Mouse (Mus musculus) layer of hippocampus, adult 9-10 months (tissue): Measurements from ENCODE around the gene Klhl25.
"Not testable (repeated sequence)": the region's sequence is repeated elsewhere in the genome, so short reads cannot be mapped to it uniquely, and the experiment has no call there.

Experiments
- DNase-seq: peaks from one replicate; pipeline ENCODE4 v3.0.0; 2022; ENCODE audit warnings: low spot score

The Klhl25 gene

GRCm38 (mm10) chr7:75873746-75874145, 25.6 kb downstream of the Klhl25 start:
- no peak for DNase-seq

GRCm38 (mm10) chr7:75879436-75879835, 31.3 kb downstream of the Klhl25 start:
- not testable (repeated sequence) for DNase-seq

GRCm38 (mm10) chr7:75880236-75880635, 32.1 kb downstream of the Klhl25 start:
- no peak for DNase-seq

- peak; percentile 55 for DNase-seq
These were observed 32.5 kb downstream of the Klhl25 start for GRCm38 (mm10) chr7:75880650-75881049.

- DNase-seq, result no peak
These were observed 33.3 kb downstream of the Klhl25 start for GRCm38 (mm10) chr7:75881376-75881775.

DNA sequence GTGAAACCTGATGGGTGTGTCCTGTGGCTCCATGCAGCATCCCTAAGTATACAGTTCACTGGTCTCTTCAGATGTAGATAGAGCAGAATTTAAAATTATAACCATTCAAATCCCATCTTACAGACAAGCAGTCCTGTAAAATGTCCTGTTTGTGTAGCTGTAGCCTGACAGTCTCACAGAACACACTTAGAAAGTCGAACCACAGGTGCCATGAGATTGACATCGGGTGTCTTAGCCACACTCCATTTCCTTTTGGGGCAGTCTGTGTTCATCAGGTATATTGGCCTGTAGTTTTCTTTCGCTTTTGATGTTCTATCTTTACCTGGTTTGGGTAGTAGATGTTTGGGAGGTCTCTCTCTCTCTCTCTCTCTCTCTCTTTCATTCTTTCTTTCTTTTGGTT, 33.7 kb downstream of the Klhl25 start:
- no peak for DNase-seq

DNA sequence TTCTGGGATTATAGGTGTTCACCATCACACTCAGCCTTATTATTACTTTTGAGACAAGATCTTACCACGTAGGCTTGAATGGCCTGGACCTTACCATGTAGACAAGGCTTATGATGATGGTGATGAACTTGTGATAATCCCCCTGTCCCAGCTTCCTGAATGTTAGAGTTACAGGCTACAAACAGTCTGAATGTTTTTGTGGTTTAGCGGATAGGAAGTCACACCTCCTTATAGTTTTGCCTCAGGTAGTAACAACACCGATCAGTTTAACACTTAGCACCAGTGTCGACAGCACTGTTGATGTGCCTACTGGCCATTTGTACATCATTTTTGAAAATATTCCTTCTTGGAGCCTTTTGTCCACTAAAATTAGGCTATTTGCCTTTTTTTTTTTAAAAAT, 43.4 kb downstream of the Klhl25 start:
- no peak for DNase-seq

DNA sequence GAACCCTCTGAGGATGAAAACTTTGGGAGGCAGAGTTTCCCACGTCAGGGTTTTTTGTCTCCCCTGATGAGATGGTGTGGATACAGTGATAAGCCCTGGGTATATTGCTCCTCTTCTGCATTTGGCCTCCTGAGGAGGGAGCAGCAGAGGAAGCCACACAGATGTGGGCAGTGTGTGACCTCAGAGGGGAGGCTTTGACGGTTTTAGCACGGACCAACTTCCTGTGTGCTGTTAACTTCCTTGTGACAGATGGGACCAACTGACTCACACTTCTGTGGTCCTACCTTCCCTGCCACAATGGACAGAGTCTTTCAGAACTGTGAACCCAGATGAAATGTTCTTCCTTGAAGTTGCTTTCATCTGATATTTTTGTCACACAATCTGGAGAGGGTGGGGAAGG, 44.6 kb downstream of the Klhl25 start:
- DNase-seq, result no peak

- no peak for DNase-seq
These were observed 45.6 kb downstream of the Klhl25 start for GRCm38 (mm10) chr7:75893709-75894108.

DNA sequence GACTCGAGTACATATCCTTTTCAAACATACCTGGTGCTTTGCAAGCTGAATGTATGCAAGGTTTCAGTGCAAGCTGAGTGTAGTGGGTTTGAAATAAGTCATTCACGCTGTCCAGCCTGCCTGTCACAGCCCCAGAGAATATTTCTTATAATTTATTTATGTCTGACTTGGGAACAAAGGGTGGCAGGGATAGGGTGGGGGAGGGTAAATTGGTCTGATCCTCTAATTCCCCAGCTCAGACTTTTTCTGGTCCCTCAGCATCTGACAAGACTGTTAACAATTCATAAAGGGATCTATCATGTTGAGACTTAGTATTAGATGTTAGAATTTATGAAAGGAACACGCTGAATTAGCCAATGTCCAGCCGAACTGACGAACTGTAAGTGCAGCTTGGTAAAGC, 48.9 kb downstream of the Klhl25 start:
- no peak for DNase-seq

DNA sequence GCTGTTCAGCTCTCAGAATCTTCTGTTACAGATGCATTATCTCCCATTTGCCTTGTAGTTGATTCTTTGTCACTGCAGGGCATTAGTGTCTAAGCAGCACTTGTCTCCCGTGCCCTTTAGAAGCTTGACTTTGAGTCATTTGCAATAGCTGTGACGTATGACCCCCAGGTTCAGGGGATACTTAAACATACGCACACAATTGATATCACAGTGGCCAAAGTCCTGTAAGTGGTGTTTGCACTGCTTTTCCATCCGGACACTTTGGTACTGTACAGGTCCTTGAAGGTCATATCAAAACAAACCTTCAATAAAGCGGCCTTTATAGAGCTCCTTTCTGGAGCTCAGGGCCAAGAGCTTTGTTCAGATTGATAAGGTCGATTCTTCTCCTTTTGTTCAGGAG, 51.0 kb downstream of the Klhl25 start:
- DNase-seq, result no peak

GRCm38 (mm10) chr7:75899517-75899916, 51.4 kb downstream of the Klhl25 start:
- no peak for DNase-seq

- DNase-seq, result no peak
These were observed 51.8 kb downstream of the Klhl25 start for GRCm38 (mm10) chr7:75899954-75900353.

DNA sequence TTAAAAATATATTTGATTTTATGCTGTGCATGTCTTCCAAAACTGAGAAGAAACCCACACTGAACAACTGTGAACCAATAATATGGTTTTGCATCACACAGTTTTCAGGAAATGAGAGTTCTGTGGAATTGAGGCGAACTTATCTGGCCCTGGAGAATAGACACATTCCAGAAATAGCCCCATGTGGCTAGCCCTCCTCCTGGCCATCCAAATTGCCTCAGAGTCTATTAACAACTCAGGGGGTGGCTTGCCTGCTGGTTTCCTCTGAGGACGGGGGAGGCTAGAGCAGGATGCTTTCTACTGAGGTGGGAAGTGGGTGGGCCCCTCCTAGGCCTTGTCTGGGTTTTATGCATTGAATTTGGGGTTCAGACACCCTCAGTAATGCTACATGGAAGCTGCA, 57.0 kb downstream of the Klhl25 start:
- no peak for DNase-seq

GRCm38 (mm10) chr7:75910035-75910651, 62.0 kb downstream of the Klhl25 start:
- DNase-seq, result peak; percentile 67

DNA sequence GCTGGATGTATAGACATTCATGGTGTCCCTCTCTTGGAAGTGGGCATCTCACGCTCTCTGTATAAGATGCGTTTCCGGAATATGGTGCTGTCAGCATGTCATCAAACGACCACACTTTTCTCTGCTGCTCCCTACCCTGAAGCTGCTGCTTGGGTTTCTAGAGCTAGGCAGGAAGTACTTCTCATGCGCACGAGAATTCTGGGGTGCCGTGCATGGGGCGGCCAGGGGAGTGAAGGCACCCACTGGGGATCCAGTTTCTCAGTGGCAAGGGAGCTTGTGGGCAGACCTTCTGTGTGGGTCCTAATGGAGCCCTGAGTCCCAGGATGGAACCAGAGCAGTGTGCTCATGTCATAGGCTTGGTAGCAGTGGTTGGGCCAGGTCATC, 62.5 kb downstream of the Klhl25 start:
- DNase-seq, result no peak

- no peak for DNase-seq
These were observed 65.8 kb downstream of the Klhl25 start for GRCm38 (mm10) chr7:75913952-75914351.

- not testable (repeated sequence) for DNase-seq
These were observed 67.4 kb downstream of the Klhl25 start for GRCm38 (mm10) chr7:75915550-75915949.

DNA sequence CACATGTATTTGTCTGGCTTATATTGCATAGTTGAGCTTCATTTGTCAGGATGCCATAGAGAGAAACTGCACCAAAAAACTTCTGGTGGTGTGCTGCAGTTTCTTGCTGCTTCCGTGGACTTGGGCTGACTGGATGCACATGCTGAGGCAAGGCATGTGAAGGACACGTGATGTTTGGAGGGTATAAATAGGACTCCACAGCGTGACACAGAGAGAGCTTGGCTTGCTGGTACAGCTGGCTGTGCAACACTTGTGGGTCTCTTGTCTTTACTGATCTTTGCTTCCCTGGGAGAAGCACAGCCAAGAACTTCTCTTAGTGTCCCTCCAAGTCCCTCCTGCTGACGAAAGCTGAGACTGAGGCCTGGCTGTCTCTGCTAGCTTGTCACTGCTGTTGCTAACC, 69.6 kb downstream of the Klhl25 start:
- DNase-seq, result no peak

GRCm38 (mm10) chr7:75919745-75920144, 71.6 kb downstream of the Klhl25 start:
- DNase-seq, result not testable (repeated sequence)
